Mouse (Mus musculus): ENCODE data around the gene Sgo2a. TPM values are rescaled to one million over a fixed set of nuclear protein-coding genes. Genes with fewer than 3 reads are reported as not detected.

Gene Sgo2a
- polyA plus RNA-seq, 1 experiment: 1.2 TPM

- no peaks in the 10 kb centered on the region for H3K4me1 ChIP-seq (ENCODE audit: control insufficient read depth, insufficient read depth, insufficient read length, low read length)
- H3K4me3 ChIP-seq (ENCODE audit: insufficient read depth, low read depth, low read length): no peak overlapping the region
- no peak overlapping the region for H3K27ac ChIP-seq (replicated peaks; ENCODE audit: low read depth, low read length)
Measured at GRCm38 (mm10) chr1:58058846-58059245, 63.1 kb downstream of the Sgo2a start.

GRCm38 (mm10) chr1:58062131-58062530 is 66.4 kb downstream of the Sgo2a start:
- H3K27ac ChIP-seq (replicated peaks; ENCODE audit: low read depth, low read length): no peak overlapping the region
- H3K4me3 ChIP-seq (ENCODE audit: insufficient read depth, low read depth, low read length): no peak overlapping the region

GRCm38 (mm10) chr1:58065151-58065550 is 69.4 kb downstream of the Sgo2a start:
- H3K4me1 ChIP-seq (ENCODE audit: control insufficient read depth, insufficient read depth, insufficient read length, low read length): no peaks in the 10 kb centered on the region
- H3K27ac ChIP-seq (replicated peaks; ENCODE audit: low read depth, low read length): no peak overlapping the region
- H3K4me3 ChIP-seq (ENCODE audit: insufficient read depth, low read depth, low read length): no peak overlapping the region

More at GRCm38 (mm10) chr1:58062131-58062530, 66.4 kb downstream of the Sgo2a start:
- H3K4me1 ChIP-seq (ENCODE audit: control insufficient read depth, insufficient read depth, insufficient read length, low read length): no peaks in the 10 kb centered on the region

- Histone ChIP-seq H3K4me1 (ENCODE audit: control insufficient read depth, insufficient read depth, insufficient read length, low read length) (no peaks in the 10 kb centered on the region), H3K4me3 (ENCODE audit: insufficient read depth, low read depth, low read length) (no peak overlapping the region), H3K27ac (replicated peaks; ENCODE audit: low read depth, low read length) (no peak overlapping the region)
Measured at GRCm38 (mm10) chr1:58065606-58066005, 69.8 kb downstream of the Sgo2a start.

GRCm38 (mm10) chr1:58069181-58069580 is 73.4 kb downstream of the Sgo2a start:
- no peaks in the 10 kb centered on the region for H3K4me1 ChIP-seq (ENCODE audit: control insufficient read depth, insufficient read depth, insufficient read length, low read length)
- H3K4me3 ChIP-seq (ENCODE audit: insufficient read depth, low read depth, low read length): no peak overlapping the region
- no peak overlapping the region for H3K27ac ChIP-seq (replicated peaks; ENCODE audit: low read depth, low read length)

- Histone ChIP-seq H3K4me3 (ENCODE audit: insufficient read depth, low read depth, low read length) (no peak overlapping the region), H3K4me1 (ENCODE audit: control insufficient read depth, insufficient read depth, insufficient read length, low read length) (no peaks in the 10 kb centered on the region), H3K27ac (replicated peaks; ENCODE audit: low read depth, low read length) (no peak overlapping the region)
Measured at GRCm38 (mm10) chr1:58070091-58070490, 74.3 kb downstream of the Sgo2a start.

GRCm38 (mm10) chr1:58071006-58071405 is 75.2 kb downstream of the Sgo2a start:
- Histone ChIP-seq H3K27ac (replicated peaks; ENCODE audit: low read depth, low read length) (no peak overlapping the region), H3K4me3 (ENCODE audit: insufficient read depth, low read depth, low read length) (no peak overlapping the region), H3K4me1 (ENCODE audit: control insufficient read depth, insufficient read depth, insufficient read length, low read length) (no peaks in the 10 kb centered on the region)

- 0 out of 2 replicates have a peak overlapping the region, but pooled peaks have one; percentile 5 for H3K27ac ChIP-seq (replicated peaks; ENCODE audit: low read depth, low read length)
- no peak overlapping the region for H3K4me3 ChIP-seq (ENCODE audit: insufficient read depth, low read depth, low read length)
- no peaks in the 10 kb centered on the region for H3K4me1 ChIP-seq (ENCODE audit: control insufficient read depth, insufficient read depth, insufficient read length, low read length)
Measured at GRCm38 (mm10) chr1:58071509-58071908, 75.7 kb downstream of the Sgo2a start.

GRCm38 (mm10) chr1:58072416-58072815 is 76.6 kb downstream of the Sgo2a start:
- Histone ChIP-seq H3K4me1 (ENCODE audit: control insufficient read depth, insufficient read depth, insufficient read length, low read length) (no peaks in the 10 kb centered on the region), H3K4me3 (ENCODE audit: insufficient read depth, low read depth, low read length) (no peak overlapping the region), H3K27ac (replicated peaks; ENCODE audit: low read depth, low read length) (no peak overlapping the region)

- Histone ChIP-seq H3K4me1 (ENCODE audit: control insufficient read depth, insufficient read depth, insufficient read length, low read length) (no peaks in the 10 kb centered on the region), H3K4me3 (ENCODE audit: insufficient read depth, low read depth, low read length) (no peak overlapping the region), H3K27ac (replicated peaks; ENCODE audit: low read depth, low read length) (no peak overlapping the region)
Measured at GRCm38 (mm10) chr1:58072991-58073730, 77.4 kb downstream of the Sgo2a start.

- Histone ChIP-seq H3K4me3 (ENCODE audit: insufficient read depth, low read depth, low read length) (no peak overlapping the region), H3K27ac (replicated peaks; ENCODE audit: low read depth, low read length) (no peak overlapping the region), H3K4me1 (ENCODE audit: control insufficient read depth, insufficient read depth, insufficient read length, low read length) (no peaks in the 10 kb centered on the region)
Measured at GRCm38 (mm10) chr1:58074266-58074665, 78.5 kb downstream of the Sgo2a start.

Other genes starting within 250 kb of the Sgo2a start
- gene Spats2l, start 221.8 kb upstream of the Sgo2a start, polyA plus RNA-seq (2012; ENCODE audit: insufficient read depth, insufficient read length, missing spikeins): 2.2 TPM in 2 replicates
- 3.6 and 9.4 TPM in 2 replicates for gene Kctd18, start 23.0 kb downstream of the Sgo2a start, polyA plus RNA-seq (2012; ENCODE audit: insufficient read depth, insufficient read length, missing spikeins)
- 32.9 and 33.8 TPM in 2 replicates for gene Aox1, start 34.0 kb downstream of the Sgo2a start, polyA plus RNA-seq (2012; ENCODE audit: insufficient read depth, insufficient read length, missing spikeins)
- gene Aox3, start 117.2 kb downstream of the Sgo2a start, polyA plus RNA-seq (2012; ENCODE audit: insufficient read depth, insufficient read length, missing spikeins): 0.63 TPM in 1 of 2 replicates, not detected in the other
- not detected in 2 replicates for gene Aox4, start 214.4 kb downstream of the Sgo2a start, polyA plus RNA-seq (2012; ENCODE audit: insufficient read depth, insufficient read length, missing spikeins)